Mouse (Mus musculus) hindbrain, embryonic 14.5 days (tissue): ENCODE measurements at regions not wholly inside any gene's neighbourhood (a gene's known extent, or its start where the extent isn't known, plus 50 kb on each side); places are given as distances from the start of the nearest gene placed in this dataset.

Experiments used
- ATAC-seq: fragments of 200-750 bp; cut with Nextera tagmentation; 2 replicates; pipeline ENCODE4 v1.8.0; 2017; ENCODE audit warnings: moderate number of reproducible peaks, mild to moderate bottlenecking, moderate TSS enrichment, moderate library complexity; ENCODE audit not compliant: low FRiP score
- DNase-seq: peaks from one replicate; pipeline ENCODE4 v3.0.0-alpha.2; 2015; ENCODE audit warnings: low spot score
- H3K27ac ChIP-seq: fragments of 300-500 bp; sonication (generic); 2 replicates; pipeline ENCODE4 v1.5.1; 2014; ENCODE audit warnings: mild to moderate bottlenecking, moderate library complexity
- H3K27me3 ChIP-seq: fragments of 300-500 bp; sonication (generic); 2 replicates; pipeline ENCODE4 v1.6.1; 2014; ENCODE audit warnings: mild to moderate bottlenecking, low read length, mixed read lengths; ENCODE audit not compliant: control insufficient read depth, insufficient read depth
- H3K36me3 ChIP-seq: fragments of 300-500 bp; sonication (generic); replicated peaks from 2 replicates; pipeline ENCODE4 v1.6.1; 2014; ENCODE audit not compliant: control insufficient read depth, insufficient read depth
- H3K4me1 ChIP-seq: fragments of 300-500 bp; sonication (generic); replicated peaks from 2 replicates; pipeline ENCODE4 v1.6.1; 2014; ENCODE audit warnings: antibody characterized with exemption, low read length, mixed read lengths; ENCODE audit not compliant: control insufficient read depth, insufficient read depth
- H3K4me2 ChIP-seq: fragments of 300-500 bp; sonication (generic); replicated peaks from 2 replicates; pipeline ENCODE4 v1.6.1; 2014; ENCODE audit warnings: mild to moderate bottlenecking, moderate library complexity
- H3K4me3 ChIP-seq: fragments of 300-500 bp; sonication (generic); replicated peaks from 2 replicates; pipeline ENCODE4 v1.5.1; 2014; ENCODE audit warnings: mild to moderate bottlenecking, low read length
- H3K9ac ChIP-seq: fragments of 300-500 bp; sonication (generic); 2 replicates; pipeline ENCODE4 v1.6.1; 2014
- H3K9me3 ChIP-seq: fragments of 300-500 bp; sonication (generic); 2 replicates; pipeline ENCODE4 v1.6.1; 2016; ENCODE audit warnings: low read length; ENCODE audit not compliant: control insufficient read depth
- WGBS: fragments of 180-500 bp; shearing (Covaris S2); extraction: QIAGEN DNeasy Blood & Tissue Kit; methylation state at CpG from one replicate; pipeline ENCODE4 v1.1.7; 2014; 5-methylcytosine and 5-hydroxymethylcytosine counted together

- ATAC-seq (no peak), DNase-seq (no peak)
- Histone ChIP-seq H3K36me3 (no peaks in the 10 kb centered on the region), H3K9me3 (no peaks in the 10 kb centered on the region), H3K9ac (no peak overlapping the region), H3K4me2 (no peak overlapping the region), H3K4me3 (no peak overlapping the region), H3K27me3 (no peaks in the 10 kb centered on the region), H3K27ac (no peak overlapping the region), H3K4me1 (no peaks in the 10 kb centered on the region)
- 88% methylated on average over 1 of the region's 1 CpGs for WGBS
Measured at GRCm38 (mm10) chr15:67557304-67557703, 1056.6 kb upstream of the Lrrc6 start.

GRCm38 (mm10) chr15:67551911-67552310 is 1051.2 kb upstream of the Lrrc6 start:
- no peaks in the 10 kb centered on the region for H3K27me3 ChIP-seq
- DNase-seq (no peak), ATAC-seq (no peak)
- no peak overlapping the region for H3K4me3 ChIP-seq
- WGBS: 90% methylated on average over 2 of the region's 2 CpGs
- H3K4me1 ChIP-seq: no peaks in the 10 kb centered on the region
- no peaks in the 10 kb centered on the region for H3K9me3 ChIP-seq
- H3K9ac ChIP-seq: no peak overlapping the region
- no peak overlapping the region for H3K4me2 ChIP-seq
- H3K27ac ChIP-seq: no peak overlapping the region
- H3K36me3 ChIP-seq: no peaks in the 10 kb centered on the region

GRCm38 (mm10) chr15:67546896-67547400 is 1046.2 kb upstream of the Lrrc6 start:
- H3K36me3 ChIP-seq: no peaks in the 10 kb centered on the region
- no peak overlapping the region for H3K27ac ChIP-seq
- no peaks in the 10 kb centered on the region for H3K9me3 ChIP-seq
- WGBS: 64% methylated on average over 1 of the region's 1 CpGs
- H3K27me3 ChIP-seq: no peaks in the 10 kb centered on the region
- no peak overlapping the region for H3K4me3 ChIP-seq
- DNase-seq: no peak
- no peaks in the 10 kb centered on the region for H3K4me1 ChIP-seq
- H3K4me2 ChIP-seq: no peak overlapping the region
- no peak for ATAC-seq
- no peak overlapping the region for H3K9ac ChIP-seq

GRCm38 (mm10) chr15:67545745-67546144 is 1045.0 kb upstream of the Lrrc6 start:
- H3K4me2 ChIP-seq: no peak overlapping the region
- no peaks in the 10 kb centered on the region for H3K27me3 ChIP-seq
- DNase-seq (no peak), ATAC-seq (no peak)
- no peak overlapping the region for H3K9ac ChIP-seq
- H3K4me1 ChIP-seq: no peaks in the 10 kb centered on the region
- no peak overlapping the region for H3K27ac ChIP-seq
- no peaks in the 10 kb centered on the region for H3K9me3 ChIP-seq
- 93% methylated on average over 6 of the region's 6 CpGs for WGBS
- no peaks in the 10 kb centered on the region for H3K36me3 ChIP-seq
- no peak overlapping the region for H3K4me3 ChIP-seq

- Histone ChIP-seq H3K9me3 (no peaks in the 10 kb centered on the region), H3K4me3 (no peak overlapping the region), H3K36me3 (no peaks in the 10 kb centered on the region), H3K4me2 (no peak overlapping the region), H3K4me1 (no peaks in the 10 kb centered on the region), H3K27me3 (no peaks in the 10 kb centered on the region), H3K9ac (no peak overlapping the region), H3K27ac (no peak overlapping the region)
- DNase-seq (no peak), ATAC-seq (no peak)
Measured at GRCm38 (mm10) chr15:67513722-67514121, 1013.0 kb upstream of the Lrrc6 start.

GRCm38 (mm10) chr15:67495001-67495658 is 994.4 kb upstream of the Lrrc6 start:
- ATAC-seq (0 out of 2 replicates have a peak, but pooled peaks have one; percentile 17), DNase-seq (no peak)
- Histone ChIP-seq H3K9ac (no peak overlapping the region), H3K4me2 (no peak overlapping the region), H3K4me3 (no peak overlapping the region), H3K27ac (no peak overlapping the region), H3K36me3 (no peaks in the 10 kb centered on the region), H3K9me3 (no peaks in the 10 kb centered on the region), H3K4me1 (no peaks in the 10 kb centered on the region), H3K27me3 (no peaks in the 10 kb centered on the region)
- WGBS: 57% methylated on average over 7 of the region's 7 CpGs

GRCm38 (mm10) chr15:67481733-67482132 is 981.0 kb upstream of the Lrrc6 start:
- Histone ChIP-seq H3K27me3 (no peaks in the 10 kb centered on the region), H3K36me3 (no peaks in the 10 kb centered on the region), H3K4me3 (no peak overlapping the region), H3K27ac (no peak overlapping the region), H3K4me2 (no peak overlapping the region), H3K9me3 (no peaks in the 10 kb centered on the region), H3K9ac (no peak overlapping the region), H3K4me1 (no peaks in the 10 kb centered on the region)
- 88% methylated on average over 2 of the region's 2 CpGs for WGBS
- ATAC-seq (no peak), DNase-seq (no peak)

GRCm38 (mm10) chr15:67474325-67474724 is 973.6 kb upstream of the Lrrc6 start:
- no peak overlapping the region for H3K9ac ChIP-seq
- WGBS: 89% methylated on average over 5 of the region's 5 CpGs
- no peak overlapping the region for H3K4me2 ChIP-seq
- no peaks in the 10 kb centered on the region for H3K9me3 ChIP-seq
- H3K27ac ChIP-seq: no peak overlapping the region
- no peaks in the 10 kb centered on the region for H3K4me1 ChIP-seq
- H3K36me3 ChIP-seq: no peaks in the 10 kb centered on the region
- ATAC-seq (no peak), DNase-seq (no peak)
- H3K4me3 ChIP-seq: no peak overlapping the region
- H3K27me3 ChIP-seq: no peaks in the 10 kb centered on the region

GRCm38 (mm10) chr15:67472979-67473378 is 972.3 kb upstream of the Lrrc6 start:
- Histone ChIP-seq H3K27ac (no peak overlapping the region), H3K9ac (no peak overlapping the region)

GRCm38 (mm10) chr15:67471283-67471682 is 970.6 kb upstream of the Lrrc6 start:
- H3K4me2 ChIP-seq: no peak overlapping the region
- ATAC-seq (no peak), DNase-seq (no peak)
- no peak overlapping the region for H3K4me3 ChIP-seq
- 97% methylated on average over 1 of the region's 1 CpGs for WGBS
- no peak overlapping the region for H3K9ac ChIP-seq
- no peak overlapping the region for H3K27ac ChIP-seq
- H3K9me3 ChIP-seq: no peaks in the 10 kb centered on the region
- H3K27me3 ChIP-seq: no peaks in the 10 kb centered on the region
- no peaks in the 10 kb centered on the region for H3K36me3 ChIP-seq
- no peaks in the 10 kb centered on the region for H3K4me1 ChIP-seq

More at GRCm38 (mm10) chr15:67472979-67473378, 972.3 kb upstream of the Lrrc6 start:
- H3K4me1 ChIP-seq: no peaks in the 10 kb centered on the region
- H3K27me3 ChIP-seq: no peaks in the 10 kb centered on the region
- no peak overlapping the region for H3K4me3 ChIP-seq
- no peaks in the 10 kb centered on the region for H3K36me3 ChIP-seq
- no peak overlapping the region for H3K4me2 ChIP-seq
- H3K9me3 ChIP-seq: no peaks in the 10 kb centered on the region
- no peak for DNase-seq
- ATAC-seq: no peak
